Mouse (Mus musculus): ENCODE results near the gene Macrod1.

DNA sequence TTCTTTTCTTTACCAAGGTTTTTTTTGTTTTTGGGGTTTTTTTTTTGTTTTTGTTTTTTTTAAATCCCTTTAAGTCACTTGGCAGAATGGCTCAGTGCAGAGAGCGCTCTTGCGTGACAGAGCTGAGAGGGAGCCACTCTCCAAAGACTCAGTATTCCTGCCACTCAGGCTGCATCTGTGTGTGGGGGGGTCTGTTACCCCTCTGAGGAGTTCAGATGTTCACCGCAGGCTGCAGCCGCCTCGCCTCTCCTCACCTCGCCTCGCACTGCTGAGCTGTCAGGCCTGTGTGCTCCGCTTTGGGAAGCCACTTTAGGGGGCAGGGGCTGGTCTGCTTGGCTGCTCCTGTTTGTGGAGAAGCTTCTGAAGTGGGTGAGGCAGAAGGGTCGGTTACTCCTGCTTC lies 48.9 kb downstream of the Macrod1 start, which contains the start of gene Flrt1:
- TF ChIP-seq CTCF (IDR thresholded peaks at IDR 0.05; ENCODE audit: borderline replicate concordance, extremely low read depth, insufficient read depth, insufficient read length), result no peak
- no peak for TF ChIP-seq POLR2A (IDR thresholded peaks at IDR 0.05; ENCODE audit: borderline replicate concordance, extremely low read depth, insufficient read depth, insufficient read length, poor library complexity, severe bottlenecking)

All from brain, embryonic 14.5 days (tissue).